Mouse (Mus musculus) brain, embryonic 14.5 days (tissue): Measurements from ENCODE around the gene Eno3.

Experiments
- CTCF ChIP-seq: fragments of 200-500 bp; IDR thresholded peaks from 2 replicates; pipeline ENCODE4 v1.5.1; 2012; ENCODE audit warnings: inconsistent platforms, mild to moderate bottlenecking, moderate library complexity, borderline replicate concordance; ENCODE audit not compliant: insufficient read depth, insufficient read length; ENCODE audit errors: extremely low read depth
- POLR2A ChIP-seq: fragments of 200-500 bp; IDR thresholded peaks from 2 replicates; pipeline ENCODE4 v1.6.1; 2012; ENCODE audit warnings: mild to moderate bottlenecking, inconsistent platforms, borderline replicate concordance; ENCODE audit not compliant: poor library complexity, insufficient read depth, insufficient read length, severe bottlenecking; ENCODE audit errors: extremely low read depth

DNA sequence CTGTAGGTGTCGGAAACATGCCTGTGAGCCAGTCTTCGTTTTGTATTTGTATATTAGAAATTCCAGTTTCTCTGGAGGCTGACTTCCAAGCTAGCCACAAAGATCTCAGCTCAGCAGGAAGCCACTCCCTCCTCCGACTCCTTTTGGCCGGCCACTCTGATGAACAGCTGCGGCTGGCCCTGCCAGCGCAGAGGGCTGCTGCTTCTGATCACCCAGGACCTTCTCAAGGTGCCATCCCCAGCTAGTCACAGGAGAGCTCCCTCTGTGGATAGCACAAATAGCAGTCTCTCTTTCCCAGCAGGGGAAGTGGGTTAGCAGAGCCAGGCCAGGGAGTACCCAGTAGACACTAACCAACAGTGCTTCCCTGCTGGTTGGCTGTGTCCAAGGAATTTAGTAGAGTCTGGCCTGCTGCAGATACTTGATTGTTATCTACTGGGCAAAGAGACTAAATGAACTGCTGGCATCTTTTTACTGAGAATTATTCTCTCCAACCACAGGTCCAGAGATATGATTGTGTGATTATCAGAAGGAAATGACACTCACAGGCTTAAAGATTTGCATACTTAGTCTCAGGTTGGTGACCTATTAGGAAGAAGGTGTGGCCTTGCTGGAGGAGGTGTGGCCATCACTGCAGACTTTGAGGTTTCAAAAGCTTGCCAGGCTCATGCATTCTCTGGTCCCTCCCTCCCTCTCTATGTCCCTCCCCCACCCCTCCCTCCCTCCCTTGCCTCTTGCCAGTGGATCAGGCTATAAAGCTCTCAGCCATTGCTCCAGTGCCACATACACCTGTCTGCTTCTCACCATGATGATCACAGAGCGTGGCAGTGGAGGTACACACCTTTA lies 34.8 kb upstream of the Eno3 start:
- TF ChIP-seq POLR2A (no peak), CTCF (no peak)
